Mouse (Mus musculus) CH12.LX (cell line): ENCODE measurements around the gene Farp1. TPM values are rescaled to one million over a fixed set of nuclear protein-coding genes. Genes with fewer than 3 reads are reported as not detected.

Experiments used
- DNase-seq: peaks from one replicate; pipeline ENCODE4 v3.0.0-alpha.2; 2013; ENCODE audit errors: extremely low read depth
- H3K27ac ChIP-seq: 2 replicates; pipeline ENCODE4 v1.5.1; 2012; ENCODE audit warnings: low read depth, mild to moderate bottlenecking, control low read depth, moderate library complexity; ENCODE audit not compliant: insufficient read depth
- H3K27me3 ChIP-seq: replicated peaks from 2 replicates; pipeline ENCODE3; 2012; ENCODE audit warnings: inconsistent platforms
- H3K36me3 ChIP-seq, 2 experiments: replicated peaks in 1 of 2; 2 replicates each; pipeline versions ENCODE3 to v1.6.1; 2012; ENCODE audit warnings: inconsistent platforms in 1 of 2, low read length in 1 of 2, mild to moderate bottlenecking in 1 of 2, mixed read lengths in 1 of 2, moderate library complexity in 1 of 2; ENCODE audit not compliant: control insufficient read depth in 1 of 2, insufficient read depth in 1 of 2
- H3K4me1 ChIP-seq, 2 experiments: 2 replicates each; pipeline ENCODE4 v1.6.1; 2012; ENCODE audit warnings: inconsistent platforms in 1 of 2, moderate library complexity in 1 of 2; ENCODE audit not compliant: insufficient read depth in 2 of 2, control insufficient read depth in 1 of 2
- H3K4me2 ChIP-seq: 2 replicates; pipeline ENCODE4 v1.6.1; 2012; ENCODE audit warnings: low read depth, mild to moderate bottlenecking, control low read depth; ENCODE audit not compliant: poor library complexity, insufficient read depth, severe bottlenecking
- H3K4me3 ChIP-seq, 3 experiments: fragments of 150-350 bp in 1 of 3; sonication (generic) in 1 of 3; replicated peaks in 1 of 3; 2 replicates each; pipeline versions ENCODE3 to v1.5.1; 2011 to 2012; ENCODE audit warnings: low read depth in 2 of 3, low read length in 2 of 3, mild to moderate bottlenecking in 2 of 3, moderate library complexity in 2 of 3, control low read depth in 1 of 3, improper control_type of control experiment in 1 of 3, inconsistent platforms in 1 of 3, mixed read lengths in 1 of 3; ENCODE audit not compliant: poor library complexity in 1 of 3
- H3K79me2 ChIP-seq: replicated peaks from 2 replicates; pipeline ENCODE4 v1.6.1; 2012; ENCODE audit warnings: mild to moderate bottlenecking, moderate library complexity; ENCODE audit not compliant: control insufficient read depth, poor library complexity, insufficient read depth, severe bottlenecking; ENCODE audit errors: extremely low read depth
- H3K9ac ChIP-seq: 2 replicates; pipeline ENCODE4 v1.6.1; 2012; ENCODE audit warnings: low read depth, mild to moderate bottlenecking, control low read depth, moderate library complexity; ENCODE audit not compliant: insufficient read depth
- H3K9me3 ChIP-seq: replicated peaks from 2 replicates; pipeline ENCODE3; 2012; ENCODE audit warnings: low read length, inconsistent platforms, mixed read lengths
- CTCF ChIP-seq, 2 experiments: IDR thresholded peaks in 1 of 2; conservative IDR thresholded peaks in 1 of 2; 2 replicates each; pipeline ENCODE4 v1.5.1; 2011 to 2012; ENCODE audit warnings: low read depth in 2 of 2, low read length in 2 of 2, improper control_type of control experiment in 1 of 2, inconsistent platforms in 1 of 2, mild to moderate bottlenecking in 1 of 2, moderate library complexity in 1 of 2
- ELF1 ChIP-seq: IDR thresholded peaks from 2 replicates; pipeline ENCODE4 v1.6.1; 2014; ENCODE audit warnings: low read depth, mild to moderate bottlenecking, inconsistent platforms, low read length, improper control_type of control experiment
- EP300 ChIP-seq: IDR thresholded peaks from 2 replicates; pipeline ENCODE4 v1.6.1; 2011; ENCODE audit warnings: low read length, improper control_type of control experiment
- HCFC1 ChIP-seq: IDR thresholded peaks from 2 replicates; pipeline ENCODE4 v1.6.1; 2012; ENCODE audit warnings: low read depth, mild to moderate bottlenecking, inconsistent platforms, low read length, improper control_type of control experiment
- JUND ChIP-seq: conservative IDR thresholded peaks from 2 replicates; pipeline ENCODE4 v1.6.1; 2011; ENCODE audit warnings: low read depth, low read length, improper control_type of control experiment
- MAX ChIP-seq: IDR thresholded peaks from 2 replicates; pipeline ENCODE4 v1.6.1; 2011; ENCODE audit warnings: low read length, improper control_type of control experiment
- MXI1 ChIP-seq: IDR thresholded peaks from 2 replicates; pipeline ENCODE4 v1.6.1; 2011; ENCODE audit warnings: mild to moderate bottlenecking, low read depth, low read length, improper control_type of control experiment
- POLR2A ChIP-seq: IDR thresholded peaks from 2 replicates; pipeline ENCODE4 v1.6.1; 2011; ENCODE audit warnings: low read depth, mild to moderate bottlenecking, improper control_type of control experiment, low read length
- POLR2AphosphoS2 ChIP-seq: IDR thresholded peaks from 2 replicates; pipeline ENCODE4 v1.6.1; 2011; ENCODE audit warnings: low read depth, low read length, improper control_type of control experiment
- RAD21 ChIP-seq: IDR thresholded peaks from 2 replicates; pipeline ENCODE4 v1.6.1; 2011; ENCODE audit warnings: low read depth, mild to moderate bottlenecking, low read length, improper control_type of control experiment, moderate library complexity
- RCOR1 ChIP-seq: conservative IDR thresholded peaks from 2 replicates; pipeline ENCODE4 v1.6.1; 2012; ENCODE audit warnings: low read depth, mild to moderate bottlenecking, inconsistent platforms, low read length, improper control_type of control experiment
- SMC3 ChIP-seq: IDR thresholded peaks from 2 replicates; pipeline ENCODE4 v1.6.1; 2011; ENCODE audit warnings: low read depth, low read length, improper control_type of control experiment
- TBP ChIP-seq: conservative IDR thresholded peaks from 2 replicates; pipeline ENCODE4 v1.6.1; 2011; ENCODE audit warnings: low read depth, low read length, improper control_type of control experiment
- ZC3H11A ChIP-seq: IDR thresholded peaks from 2 replicates; pipeline ENCODE4 v1.6.1; 2012; ENCODE audit warnings: low read depth, mild to moderate bottlenecking, inconsistent platforms, low read length, improper control_type of control experiment
- ZKSCAN1 ChIP-seq: IDR thresholded peaks from 2 replicates; pipeline ENCODE4 v1.6.1; 2012; ENCODE audit warnings: low read depth, inconsistent platforms, low read length, improper control_type of control experiment, borderline replicate concordance
- dilution Hi-C: fragments of 300-500 bp; cut with MboI; formaldehyde crosslinking; loops from 2 replicates; pipeline ENCODE4 v1.14.3; 2020; ENCODE audit warnings: low sequenced_read_pairs; ENCODE audit not compliant: extremely low pct_unique_long_range_greater_than_20kb, extremely low pct_ligation_motif_present
- in situ Hi-C: fragments of 300-500 bp; cut with MboI; formaldehyde crosslinking; loops from 3 replicates; pipeline ENCODE4 v1.14.3; 2019; ENCODE audit warnings: low sequenced_read_pairs, low pct_ligation_motif_present, low pct_unique_long_range_greater_than_20kb, mixed read lengths
- polyA plus RNA-seq: library from polyadenylated mRNA; unstranded; fragments of >175 nt; gene quantifications from 2 replicates; pipeline ENCODE4 v1.2.1, GENCODE M21; 2012; ENCODE audit warnings: low read depth; ENCODE audit not compliant: insufficient read length
- total RNA-seq, 2 experiments: library from RNA; depleted of rRNA; stranded (reverse); fragments of 300-350 nt in 1 of 2; fragments of >200 nt in 1 of 2; gene quantifications; 2 replicates each; pipeline ENCODE4 v1.2.3; 2012 to 2014

The Farp1 gene
- total and polyA plus RNA-seq, 3 experiments = 2.4 to 10.3 (median 2.5) TPM

DNA sequence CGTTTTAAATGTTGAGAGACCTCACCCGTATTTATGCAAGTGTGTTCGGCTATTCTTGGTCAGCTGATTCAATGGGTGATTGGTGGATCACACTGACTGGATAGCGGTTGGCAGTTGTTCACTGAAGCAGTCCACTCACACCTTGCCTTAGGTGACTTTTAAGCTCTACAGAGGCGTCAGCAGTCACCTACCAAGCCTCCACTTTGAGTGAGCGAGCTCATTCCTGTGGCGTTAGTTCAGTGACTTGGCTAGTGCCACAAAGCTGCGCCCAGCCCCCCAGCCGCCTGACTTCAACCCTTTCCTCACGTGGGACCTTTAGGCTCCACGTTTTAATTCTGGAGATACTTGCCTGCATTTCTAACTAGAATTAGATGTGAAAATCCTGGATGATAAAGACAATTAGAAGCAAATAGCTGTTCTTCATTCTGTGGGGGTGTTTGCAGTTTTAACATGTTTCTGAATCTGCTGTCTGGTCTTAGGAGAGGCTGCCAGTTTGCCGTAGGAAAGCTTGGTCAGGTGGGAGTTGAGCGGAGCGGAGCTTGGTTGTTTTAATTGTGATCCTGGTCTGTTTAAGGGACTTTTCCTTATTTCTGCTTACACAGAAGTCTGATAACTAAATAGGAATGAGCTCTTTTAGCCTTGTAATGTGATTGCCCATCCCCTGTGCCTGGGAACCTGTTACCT lies 211.2 kb downstream of the Farp1 start:
- H3K4me3 ChIP-seq = no peak overlapping the region
- no peak overlapping the region for H3K4me2 ChIP-seq
- no peak for DNase-seq
- in situ Hi-C loops (loop anchor here (10.0 kb wide), 1 partner anchor 411 kb away; no protein-coding TSS in a partner anchor), dilution Hi-C loops (no loop called here)
- H3K27ac ChIP-seq = no peak overlapping the region
- no peak overlapping the region for H3K9ac ChIP-seq
- H3K4me1 ChIP-seq = peaks cover 11 to 46% of the 10 kb centered on the region in 2 experiments
- TF ChIP-seq CTCF (conservative IDR thresholded peaks at IDR 0.05 in 1 of 2, IDR thresholded peaks at IDR 0.05 in 1 of 2; ENCODE audit: low read depth in 2 of 2, low read length in 2 of 2) (no peak), MAX (no peak), ELF1 (no peak)
- no peaks in the 10 kb centered on the region for H3K27me3 ChIP-seq
- no peaks in the 10 kb centered on the region for H3K9me3 ChIP-seq
- H3K79me2 ChIP-seq = no peaks in the 10 kb centered on the region
- peaks cover 0 to 56% of the 10 kb centered on the region in 2 experiments for H3K36me3 ChIP-seq

GRCm38 (mm10) chr14:121247287-121247686 lies 212.3 kb downstream of the Farp1 start:
- Histone ChIP-seq H3K36me3 (peaks cover 0 to 48% of the 10 kb centered on the region in 2 experiments), H3K4me3 (no peak overlapping the region), H3K4me2 (no peak overlapping the region), H3K79me2 (no peaks in the 10 kb centered on the region), H3K27ac (no peak overlapping the region), H3K27me3 (no peaks in the 10 kb centered on the region), H3K4me1 (peaks cover 11 to 46% of the 10 kb centered on the region in 2 experiments), H3K9me3 (no peaks in the 10 kb centered on the region), H3K9ac (no peak overlapping the region)
- TF ChIP-seq POLR2A = no peak
- TF ChIP-seq MAX = no peak
- TF ChIP-seq RAD21 = no peak
- no peak for TF ChIP-seq JUND
- no peak for TF ChIP-seq HCFC1
- no peak for TF ChIP-seq EP300
- no peak for TF ChIP-seq RCOR1
- TF ChIP-seq TBP = no peak
- no peak for TF ChIP-seq SMC3
- no peak for TF ChIP-seq ZC3H11A
- TF ChIP-seq ZKSCAN1 = no peak
- no peak for TF ChIP-seq POLR2AphosphoS2
- no peak for TF ChIP-seq MXI1
- dilution Hi-C loops = no loop called here
- no peak for DNase-seq
- in situ Hi-C loops = loop anchor here (10.0 kb wide), 1 partner anchor 412 kb away; no protein-coding TSS in a partner anchor
